Mouse (Mus musculus) liver, postnatal 0 days (tissue): Measurements from ENCODE around the gene Napepld.

Experiments
- CTCF ChIP-seq: sonication (generic); IDR thresholded peaks from 2 replicates; pipeline ENCODE4 v1.5.1; 2016; ENCODE audit warnings: antibody characterized with exemption, low read depth
- EP300 ChIP-seq: IDR thresholded peaks from 2 replicates; pipeline ENCODE4 v1.6.1; 2016; ENCODE audit warnings: antibody characterized with exemption, low read depth, mild to moderate bottlenecking

DNA sequence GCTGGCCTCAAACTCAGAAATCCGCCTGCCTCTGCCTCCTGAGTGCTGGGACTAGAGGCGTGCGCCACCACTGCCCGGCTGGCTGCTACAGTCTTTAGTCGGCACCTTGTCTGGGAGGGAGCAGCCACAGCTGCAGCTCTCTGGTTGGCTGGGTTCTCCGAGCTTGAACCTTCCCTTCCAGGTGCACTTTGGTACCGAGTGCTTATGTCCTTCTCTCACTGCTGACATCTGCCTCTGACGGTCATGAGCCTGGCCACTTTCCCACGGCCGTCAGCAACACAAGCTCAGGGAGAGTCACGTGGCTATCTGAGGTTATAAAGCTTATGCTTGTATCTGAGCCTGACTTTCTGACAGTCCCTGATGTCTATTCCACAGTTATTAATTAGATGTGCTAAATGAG lies 37.9 kb upstream of the Napepld start:
- TF ChIP-seq CTCF: no peak
- no peak for TF ChIP-seq EP300
